Mouse (Mus musculus): ENCODE measurements at regions not wholly inside any gene's neighbourhood (a gene's known extent, or its start where the extent isn't known, plus 50 kb on each side); places are given as distances from the start of the nearest gene placed in this dataset.
A peak's percentile ranks its signal among the peaks of the same experiment; 100 is the strongest.

DNA sequence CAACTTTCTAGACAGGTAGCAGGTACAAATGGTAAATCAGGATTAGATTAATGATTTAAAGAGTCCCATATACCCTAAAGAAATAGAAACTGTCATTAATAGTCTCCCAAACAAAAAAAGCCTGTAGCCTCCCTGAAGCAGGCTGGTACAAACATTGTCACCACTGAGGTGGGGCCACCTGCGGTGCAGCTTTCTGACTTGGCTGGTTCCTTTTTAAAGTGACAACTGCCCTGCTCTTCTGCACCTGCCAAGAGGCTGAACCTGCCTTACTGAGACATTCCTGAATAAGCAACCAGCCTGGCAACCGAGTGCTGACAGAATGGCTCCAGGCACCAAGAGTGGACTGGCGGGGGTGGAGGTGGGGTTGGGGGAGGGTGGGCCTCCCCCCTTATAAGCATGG, 687.0 kb upstream of the Vrk2 start:
- no peak for DNase-seq (ENCODE audit: extremely low spot score in 1 of 2, low spot score in 1 of 2)

DNA sequence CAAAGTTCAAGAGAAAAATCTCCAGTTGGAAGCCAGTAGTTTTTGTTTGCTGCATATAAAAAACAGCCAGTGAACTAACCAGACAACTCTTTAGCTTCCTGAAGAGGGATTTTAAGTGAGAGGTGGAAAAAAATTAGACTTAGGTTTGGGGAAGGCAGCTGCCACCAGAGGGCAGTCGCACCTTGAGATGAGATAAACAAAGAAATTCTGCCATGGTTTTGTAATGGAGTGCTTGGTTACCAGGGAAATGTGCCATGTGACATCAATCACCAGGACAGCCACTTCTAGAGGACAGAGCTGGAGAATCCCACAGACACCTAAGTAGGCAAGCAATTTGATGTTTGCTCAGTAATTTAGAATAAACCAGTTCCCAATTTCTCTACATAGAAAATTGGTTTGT, 670.5 kb upstream of the Vrk2 start:
- DNase-seq (ENCODE audit: extremely low spot score in 1 of 2, low spot score in 1 of 2), result peak; percentile 31 to 77

DNA sequence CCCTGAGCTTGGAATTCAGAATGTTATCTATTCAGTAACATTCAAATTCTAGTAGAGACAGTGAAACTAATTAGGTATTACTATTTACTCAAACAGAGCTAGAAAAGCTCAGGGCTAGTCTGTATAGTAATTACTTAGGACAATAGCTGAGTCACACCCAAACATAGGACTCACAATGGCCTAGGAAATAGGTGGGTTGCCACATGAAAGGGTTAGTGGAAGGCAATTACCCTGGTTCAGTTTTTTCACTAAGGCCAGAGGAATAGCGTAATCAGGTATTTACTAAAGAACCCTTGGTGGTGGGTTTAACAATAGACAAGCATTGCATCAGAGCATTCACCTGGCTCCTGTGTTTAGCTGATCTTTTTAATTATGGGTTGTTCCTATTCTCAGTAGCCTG, 664.7 kb upstream of the Vrk2 start:
- no peak for DNase-seq (ENCODE audit: extremely low spot score in 1 of 2, low spot score in 1 of 2)

DNA sequence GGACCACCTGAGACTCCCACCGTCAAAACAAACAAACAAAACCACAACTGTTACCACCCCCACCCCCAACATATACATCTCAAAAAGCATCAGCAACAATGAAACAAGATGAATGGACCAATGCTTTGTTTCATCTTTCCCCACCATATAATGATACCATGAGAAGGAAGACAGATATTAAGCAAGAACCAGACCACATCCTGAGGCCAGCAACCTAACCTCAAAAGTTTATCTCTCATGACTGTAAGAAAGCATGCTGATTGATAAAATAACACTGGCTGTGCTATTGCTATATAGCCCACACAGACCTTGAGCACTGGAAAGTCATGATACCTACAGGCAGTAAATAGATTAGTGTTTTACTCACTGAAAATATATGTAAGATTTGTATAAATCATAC, 642.1 kb upstream of the Vrk2 start:
- no peak for DNase-seq (ENCODE audit: extremely low spot score in 1 of 2, low spot score in 1 of 2)

DNA sequence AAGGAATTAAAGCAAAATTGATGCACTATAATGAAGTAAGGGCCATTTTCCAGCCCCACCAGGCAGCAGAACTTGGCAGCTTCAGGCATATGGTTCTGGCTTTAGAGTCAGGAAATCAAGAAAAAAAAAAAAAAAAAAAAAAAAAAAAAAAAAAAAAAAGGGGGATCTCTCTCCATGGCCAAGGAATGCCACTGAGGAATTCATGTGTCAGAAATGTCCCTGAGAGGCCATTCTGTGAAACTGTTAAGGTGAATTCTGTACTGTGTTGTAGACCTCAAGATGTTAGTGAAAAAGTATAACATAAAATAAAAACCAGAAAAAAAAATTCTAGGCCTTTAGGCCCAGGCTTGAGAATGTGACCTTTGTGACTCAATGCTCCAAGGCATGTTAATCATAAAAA, 632.7 kb upstream of the Vrk2 start:
- DNase-seq (ENCODE audit: extremely low spot score in 1 of 2, low spot score in 1 of 2), result no peak

DNA sequence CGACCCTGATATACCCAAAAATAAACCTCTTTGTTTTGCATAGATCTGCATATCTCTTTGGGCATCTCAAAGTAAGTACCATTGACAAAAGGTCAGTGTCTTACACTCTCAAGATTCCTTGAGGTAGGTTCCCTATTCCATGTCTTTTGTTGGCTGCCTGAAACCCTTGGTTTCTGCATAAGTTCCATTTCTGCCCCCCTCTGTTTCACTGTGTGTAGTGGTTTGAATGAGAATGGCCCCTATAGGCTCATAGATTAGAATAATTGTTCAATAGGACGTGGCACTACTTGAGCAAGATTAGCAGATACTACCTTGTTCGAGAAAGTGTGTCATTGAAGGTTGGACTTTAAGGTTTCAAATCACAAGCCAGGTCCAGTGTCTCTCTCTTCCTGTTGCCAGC, 628.6 kb upstream of the Vrk2 start:
- no peak for DNase-seq (ENCODE audit: extremely low spot score in 1 of 2, low spot score in 1 of 2)

DNA sequence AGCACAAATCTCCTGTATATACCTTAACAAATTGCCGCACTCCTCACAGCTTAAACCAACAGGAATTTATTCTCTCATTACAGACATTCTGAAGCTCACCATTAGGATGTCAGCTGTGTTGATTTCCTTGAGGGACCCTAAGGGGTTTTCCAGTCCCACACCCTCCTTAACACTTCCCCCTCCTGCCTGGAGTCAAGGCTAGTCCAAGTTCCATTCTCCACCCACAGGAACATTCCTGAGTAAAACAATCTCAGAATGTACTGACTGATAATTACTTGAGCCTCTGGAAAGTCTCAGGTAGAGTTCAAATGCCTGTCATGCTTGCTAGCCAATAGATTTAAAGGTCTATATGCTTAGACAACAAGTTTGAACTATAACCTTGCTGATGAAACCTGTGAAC, 628.2 kb upstream of the Vrk2 start:
- DNase-seq (ENCODE audit: extremely low spot score in 1 of 2, low spot score in 1 of 2), result no peak

DNA sequence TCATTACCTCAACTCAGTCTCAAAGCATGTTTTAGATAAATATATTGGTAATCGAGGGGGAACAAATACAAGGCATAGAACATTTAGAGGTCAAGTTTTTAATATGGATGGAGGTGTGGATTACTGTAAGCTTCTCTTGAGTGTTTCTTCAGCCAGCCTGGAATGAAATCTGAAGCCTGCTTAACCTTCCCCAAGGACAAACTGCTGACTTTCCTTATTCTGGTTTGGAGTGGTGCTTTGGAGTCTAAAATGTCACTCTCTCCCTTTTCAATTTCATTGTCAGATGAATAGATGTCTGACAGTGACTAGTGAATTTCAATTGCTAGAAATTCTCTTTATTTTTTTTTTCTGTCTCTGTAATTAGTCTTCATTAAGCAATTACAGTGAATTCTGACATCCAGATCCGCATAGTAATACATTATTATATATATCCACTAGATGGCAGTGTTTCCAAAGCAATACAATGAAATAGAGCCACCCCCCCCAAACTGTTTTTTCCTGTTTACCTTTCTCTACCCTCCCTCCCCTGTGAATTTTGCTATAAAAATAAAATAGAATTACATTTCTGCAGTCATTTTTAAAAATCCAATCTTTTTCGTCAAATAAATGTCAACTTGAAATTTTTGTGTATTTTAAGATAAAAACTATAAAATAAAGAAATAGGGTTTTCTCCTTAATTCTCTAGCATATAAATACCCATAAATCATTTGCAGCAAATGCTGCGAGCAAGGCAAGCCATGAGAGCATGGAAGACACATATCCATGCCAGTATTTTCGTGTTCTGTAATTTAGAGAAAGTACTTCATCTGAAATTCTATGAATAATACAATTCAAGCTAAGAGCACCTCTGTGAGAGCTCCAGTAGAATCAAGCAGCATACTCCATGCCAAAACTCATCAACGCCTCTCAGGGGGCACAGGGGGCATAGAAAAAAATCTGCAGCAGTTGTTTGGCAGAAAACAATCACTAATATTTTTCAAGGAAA, 626.2 kb upstream of the Vrk2 start:
- DNase-seq (ENCODE audit: extremely low spot score in 1 of 2, low spot score in 1 of 2), result peak in 1 of 2 experiments; percentile 34

DNA sequence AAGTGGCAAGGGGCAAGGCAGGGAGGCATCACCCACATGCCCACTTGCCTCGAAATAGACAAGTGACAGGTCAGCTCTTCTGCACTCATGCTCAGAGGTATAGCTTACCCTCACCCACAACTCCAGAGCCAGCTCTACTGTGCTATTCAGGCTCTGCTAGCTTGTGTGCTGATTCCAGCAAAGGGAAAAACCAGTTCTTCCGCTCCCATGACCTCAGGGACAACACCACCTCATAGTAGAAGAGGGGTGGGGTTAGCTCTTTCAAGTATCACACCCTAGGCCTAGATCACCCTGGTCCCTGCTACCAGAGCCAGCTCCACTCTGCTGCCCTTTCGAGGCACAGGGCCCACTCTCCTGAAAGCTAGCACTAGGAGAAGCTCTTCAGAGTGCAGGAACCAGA, 622.0 kb upstream of the Vrk2 start:
- DNase-seq (ENCODE audit: extremely low spot score in 1 of 2, low spot score in 1 of 2), result no peak

DNA sequence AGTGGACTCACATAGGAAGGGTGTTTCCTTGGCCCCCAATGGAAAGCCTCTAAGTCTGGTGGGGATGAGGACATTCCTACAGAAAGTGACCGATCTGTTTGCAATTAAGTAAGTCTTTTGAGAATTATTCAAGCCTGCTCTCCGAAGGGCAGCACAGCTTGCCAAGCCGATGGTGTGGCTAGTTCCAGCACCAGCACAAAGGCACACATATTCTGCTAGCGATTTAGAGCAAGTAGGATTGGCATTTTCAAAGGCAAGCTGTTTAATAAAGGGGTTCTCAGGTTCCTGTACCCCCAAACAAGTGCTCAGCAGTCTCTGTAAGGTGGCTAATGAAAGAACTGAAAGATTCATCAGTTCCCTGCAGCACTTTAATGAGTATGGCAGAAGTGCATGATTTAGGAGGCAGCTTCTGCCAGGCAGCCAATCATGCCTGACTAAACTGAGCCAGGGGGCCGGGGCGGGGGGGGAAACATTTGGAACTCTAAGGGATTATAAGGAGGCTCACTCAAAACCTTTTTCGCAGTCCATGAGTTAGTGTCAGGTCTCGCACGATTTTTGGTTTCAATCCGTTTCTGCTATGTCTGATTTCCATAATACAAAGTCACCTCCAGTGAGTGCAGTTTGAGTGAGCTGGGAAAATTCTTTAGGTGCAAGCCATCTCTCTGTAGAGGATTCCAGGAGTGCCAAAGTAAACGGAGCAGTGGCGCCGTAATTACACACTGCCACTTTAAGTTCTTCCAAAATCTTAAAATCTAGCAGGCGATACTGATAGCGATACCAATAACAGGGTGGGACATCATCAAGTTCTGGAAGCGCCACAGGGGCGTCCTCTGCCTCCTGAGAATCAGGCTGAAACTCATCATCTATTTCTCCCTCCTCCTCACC, 609.8 kb upstream of the Vrk2 start:
- DNase-seq (ENCODE audit: extremely low spot score in 1 of 2, low spot score in 1 of 2), result no peak

DNA sequence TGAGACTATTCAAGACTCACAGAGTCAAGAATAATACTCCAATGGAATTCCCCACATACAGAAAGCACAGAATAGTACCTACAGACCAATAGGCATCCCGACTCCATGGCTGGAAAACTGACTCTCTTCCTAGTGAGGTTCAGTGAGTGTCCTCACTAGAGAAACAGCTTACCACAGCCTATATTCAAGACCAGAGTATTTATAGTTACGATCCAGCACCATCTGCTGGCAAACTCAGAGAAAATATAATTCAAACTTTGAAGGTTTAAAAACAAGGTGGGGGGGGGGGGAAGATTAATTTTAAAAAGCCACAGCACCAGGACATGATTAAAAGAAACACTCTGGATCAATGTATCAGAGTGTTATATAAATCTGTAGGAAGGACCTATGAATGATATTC, 590.2 kb upstream of the Vrk2 start:
- peak in 1 of 2 experiments; percentile 23 for DNase-seq (ENCODE audit: extremely low spot score in 1 of 2, low spot score in 1 of 2)

DNA sequence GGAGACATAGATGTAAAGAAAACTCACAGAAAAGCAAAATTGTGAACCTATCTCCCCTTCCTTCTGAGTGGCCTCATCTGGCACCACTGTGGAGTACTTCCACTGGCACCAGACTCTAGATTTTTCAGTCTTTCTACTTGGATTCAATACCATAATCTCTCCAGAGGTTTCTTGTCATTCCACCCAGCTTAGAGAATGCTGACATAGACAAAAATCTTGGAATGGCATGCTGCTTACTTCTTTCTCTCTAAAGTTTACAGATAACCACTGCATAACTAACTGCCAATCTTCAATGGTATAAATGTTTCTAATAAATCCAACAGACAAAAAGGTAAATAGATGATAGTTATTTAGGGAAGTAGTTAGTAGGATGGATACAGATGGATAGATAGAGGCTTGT, 589.6 kb upstream of the Vrk2 start:
- no peak for DNase-seq (ENCODE audit: extremely low spot score in 1 of 2, low spot score in 1 of 2)

DNA sequence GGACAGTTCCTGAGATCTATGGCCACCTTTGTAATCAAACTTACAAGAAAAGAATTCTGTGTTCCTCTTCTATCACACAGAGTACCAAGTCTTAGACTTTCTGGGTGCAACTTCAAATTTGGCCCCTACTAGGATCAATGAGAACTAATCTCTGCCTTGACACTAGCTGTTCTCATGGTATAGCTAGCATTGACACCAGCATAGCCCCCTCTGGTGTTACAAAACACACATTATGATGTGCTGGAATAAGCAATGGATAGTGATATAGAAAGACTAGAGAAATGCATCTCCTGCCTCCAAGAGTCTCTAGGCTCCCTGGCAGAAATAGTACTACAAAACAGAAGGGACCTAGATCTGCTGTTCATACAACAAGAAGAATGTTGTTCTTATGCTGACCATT, 566.6 kb upstream of the Vrk2 start:
- no peak for DNase-seq (ENCODE audit: extremely low spot score in 1 of 2, low spot score in 1 of 2)

Data from frontal cortex, adult 2 months (tissue).